Mouse (Mus musculus) frontal cortex, adult 2 months (tissue): ENCODE measurements at regions not wholly inside any gene's neighbourhood (a gene's known extent, or its start where the extent isn't known, plus 50 kb on each side); places are given as distances from the start of the nearest gene placed in this dataset.

Source experiments
- DNase-seq, 2 experiments: peaks; one replicate each; pipeline ENCODE4 v3.0.0; 2022; ENCODE audit warnings: low spot score in 1 of 2; ENCODE audit errors: extremely low spot score in 1 of 2

- no peak for DNase-seq
Measured at GRCm38 (mm10) chr12:71427974-71428373, 118.3 kb downstream of the Dact1 start.

GRCm38 (mm10) chr12:71429561-71430200, 120.0 kb downstream of the Dact1 start:
- no peak for DNase-seq

GRCm38 (mm10) chr12:71430331-71430730, 120.6 kb downstream of the Dact1 start:
- no peak for DNase-seq

GRCm38 (mm10) chr12:71431116-71431515, 121.4 kb downstream of the Dact1 start:
- DNase-seq, result no peak

- DNase-seq, result no peak
Measured at GRCm38 (mm10) chr12:71433549-71434200, 124.0 kb downstream of the Dact1 start.

GRCm38 (mm10) chr12:71438254-71438653, 128.6 kb downstream of the Dact1 start:
- no peak for DNase-seq

DNA sequence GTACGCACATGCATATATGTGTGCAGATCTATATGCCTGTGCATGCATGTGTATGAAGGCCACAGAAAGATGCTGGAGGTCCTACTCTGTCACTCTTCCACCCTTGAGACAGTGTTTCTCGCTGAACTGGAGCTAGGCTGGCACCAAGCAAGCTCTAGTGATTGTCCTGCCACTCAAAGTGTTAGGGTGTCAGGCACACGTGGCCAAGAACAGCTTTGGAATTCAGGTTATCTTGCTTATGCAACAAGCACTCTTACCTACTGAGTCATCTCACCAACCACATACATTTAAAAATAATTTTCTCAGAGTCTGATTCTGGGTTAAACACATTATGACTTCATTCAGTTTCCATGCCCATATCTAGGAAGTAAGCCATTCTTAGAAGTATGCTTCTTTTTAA, 131.2 kb downstream of the Dact1 start:
- DNase-seq, result peak in 1 of 2 experiments; percentile 34

DNA sequence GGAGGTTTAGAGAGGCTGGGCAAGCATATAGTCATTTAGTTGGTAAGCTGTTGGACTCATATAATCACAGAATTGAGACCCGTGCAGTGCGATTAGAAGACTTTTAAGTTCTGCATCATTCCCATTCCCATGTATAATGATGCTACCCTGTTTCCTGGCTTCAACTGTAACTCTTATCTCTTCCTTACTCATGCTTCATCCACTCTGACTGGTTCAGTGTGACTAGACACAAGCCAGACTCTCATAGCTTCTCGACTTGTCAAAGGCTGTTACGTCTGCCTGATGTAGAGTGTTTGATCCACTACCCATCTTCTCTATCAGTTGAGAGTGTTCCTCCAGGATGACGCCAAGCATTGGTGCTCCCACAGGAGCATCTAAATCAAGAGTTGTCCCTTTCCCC, 131.6 kb downstream of the Dact1 start:
- DNase-seq, result no peak

DNA sequence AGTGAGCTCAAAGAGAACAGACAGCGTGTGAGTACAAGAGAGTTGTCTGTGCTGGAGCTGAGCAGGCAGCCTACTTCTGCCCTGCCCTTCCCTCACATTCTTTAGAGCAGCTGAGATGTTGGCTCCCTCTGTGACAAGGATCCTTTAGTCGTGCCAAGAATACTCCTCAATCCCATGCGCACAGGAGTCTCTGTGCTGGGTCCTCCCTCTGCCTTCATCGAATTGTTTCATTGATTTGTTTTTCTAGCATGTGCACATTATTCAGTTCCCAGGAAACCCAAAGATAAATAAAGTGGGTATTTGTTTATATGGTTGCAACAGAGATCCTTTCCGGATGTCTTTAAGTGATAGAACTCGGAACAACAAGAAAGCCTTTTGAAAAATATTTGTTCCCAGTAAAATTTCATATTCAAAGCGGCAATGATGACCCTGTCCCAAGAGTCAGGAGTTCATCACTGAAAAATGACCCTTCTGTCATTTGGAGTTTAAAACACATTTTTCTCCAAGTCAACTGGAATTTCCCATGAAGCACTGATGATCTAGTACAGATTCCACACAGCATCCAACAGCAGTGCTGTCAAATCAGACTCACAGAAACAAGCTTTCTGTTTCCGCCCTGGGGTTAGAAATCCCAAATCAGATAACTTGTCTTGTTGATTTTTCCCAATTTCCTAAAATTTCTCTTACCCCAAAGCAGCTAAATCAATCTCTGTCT, 136.7 kb downstream of the Dact1 start:
- no peak for DNase-seq

DNA sequence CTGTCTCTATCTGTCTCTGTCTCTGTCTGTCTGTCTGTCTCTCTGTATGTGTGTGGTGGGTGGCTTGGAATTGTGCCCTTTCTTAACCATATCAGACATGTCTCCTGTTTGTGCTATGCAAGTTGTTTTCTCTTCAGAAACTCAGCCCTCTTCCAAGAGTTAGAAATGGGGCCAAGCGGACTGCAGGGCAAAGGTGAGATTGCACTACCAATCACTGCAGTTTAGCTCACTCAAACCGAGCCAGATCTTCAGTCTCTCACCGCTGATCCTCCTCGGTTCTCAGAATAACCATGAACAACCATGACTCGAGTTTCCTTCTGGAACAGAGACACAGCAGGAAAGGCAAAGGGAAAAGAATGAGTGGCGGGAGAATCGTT, 137.2 kb downstream of the Dact1 start:
- DNase-seq, result no peak

DNA sequence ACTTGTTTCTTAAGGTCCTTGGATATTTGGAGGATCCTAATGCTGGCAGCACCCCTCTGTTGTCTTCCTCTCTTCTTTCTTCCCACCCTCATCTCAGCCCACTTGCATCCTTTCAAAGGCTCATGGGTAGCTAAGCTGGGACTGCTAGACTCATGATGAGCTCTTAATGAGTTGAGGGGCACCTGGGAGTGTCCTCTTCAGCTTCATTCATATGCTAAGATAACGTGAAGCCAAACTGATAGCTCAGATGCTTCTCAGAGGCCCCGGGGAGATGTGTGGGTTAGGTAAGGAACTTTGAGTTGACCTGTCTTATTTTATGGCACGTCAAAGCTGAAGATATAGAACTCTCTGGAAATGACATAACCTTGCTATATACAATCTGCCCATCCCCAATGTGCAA, 139.3 kb downstream of the Dact1 start:
- no peak for DNase-seq

GRCm38 (mm10) chr12:71450128-71450527, 140.4 kb downstream of the Dact1 start:
- DNase-seq, result peak in 1 of 2 experiments; percentile 13

GRCm38 (mm10) chr12:71450680-71451463, 141.2 kb downstream of the Dact1 start:
- no peak for DNase-seq

GRCm38 (mm10) chr12:71456900-71457299, 147.2 kb downstream of the Dact1 start:
- DNase-seq, result no peak

DNA sequence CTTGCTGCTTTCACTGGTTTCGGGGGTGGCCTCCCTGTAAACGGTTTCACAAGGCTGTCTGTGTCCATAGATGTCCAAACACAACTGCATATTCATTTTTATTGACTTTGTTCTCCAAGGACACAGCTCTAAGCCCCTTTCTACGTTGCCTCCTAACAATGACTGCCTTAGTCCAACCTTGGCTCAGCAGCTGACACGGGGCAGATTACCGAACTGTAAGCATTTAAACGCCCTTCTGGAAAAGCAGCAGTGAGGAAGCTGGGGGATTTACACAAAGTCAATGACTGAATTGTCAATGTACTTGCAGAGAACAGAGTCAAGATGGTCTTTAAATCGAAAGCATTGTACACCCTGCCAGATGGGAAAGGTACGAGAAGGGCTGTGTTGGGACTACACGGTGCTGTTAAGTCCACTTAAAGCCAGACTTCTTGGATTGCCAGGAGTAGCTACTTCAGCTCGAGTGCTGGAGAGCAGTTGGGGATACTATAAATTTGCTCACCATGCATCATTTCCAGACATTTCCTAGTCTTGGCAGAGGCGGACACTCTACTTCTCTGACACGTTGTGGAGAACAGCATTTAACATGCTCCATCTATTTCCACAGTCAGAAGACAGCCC, 149.0 kb downstream of the Dact1 start:
- DNase-seq, result no peak

DNA sequence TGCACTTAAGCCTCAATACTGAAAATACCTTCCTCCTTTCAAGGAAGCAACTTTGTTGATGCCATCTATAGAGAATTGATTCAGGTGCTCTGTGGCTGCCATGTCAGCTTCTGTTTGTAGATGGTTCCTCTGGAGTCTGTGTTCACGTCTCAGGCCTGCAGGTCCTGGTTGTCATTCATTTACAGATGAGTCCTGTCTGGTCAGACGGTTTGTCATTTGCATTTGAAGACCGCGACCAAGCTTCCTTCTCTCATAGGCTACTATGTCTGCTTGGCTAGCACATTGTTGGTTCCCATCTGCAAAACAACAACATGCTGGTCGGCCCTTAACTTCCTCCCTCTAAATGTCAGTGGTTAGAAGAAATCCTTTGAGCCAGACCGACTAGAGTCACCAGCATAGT, 151.0 kb downstream of the Dact1 start:
- DNase-seq, result no peak

DNA sequence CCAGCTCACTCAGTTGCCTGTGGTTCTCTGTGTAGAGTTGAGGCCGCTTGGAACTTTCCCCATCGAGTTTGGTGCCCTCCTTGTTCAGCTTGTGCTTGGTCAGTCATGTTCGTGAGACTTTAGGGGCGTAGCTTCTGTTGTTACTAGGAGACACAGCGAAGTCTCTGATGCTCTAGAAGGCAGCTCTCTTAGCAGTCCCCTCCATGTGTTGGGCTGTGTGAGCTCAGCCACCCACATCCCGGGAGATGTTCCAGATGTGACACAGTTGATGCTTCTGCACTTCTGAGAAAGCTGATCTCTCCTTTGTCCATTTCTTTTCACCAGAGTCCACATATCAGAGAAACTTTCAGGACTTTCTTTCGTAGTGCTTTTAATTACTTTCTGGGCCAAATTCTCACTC, 158.1 kb downstream of the Dact1 start:
- DNase-seq, result no peak

DNA sequence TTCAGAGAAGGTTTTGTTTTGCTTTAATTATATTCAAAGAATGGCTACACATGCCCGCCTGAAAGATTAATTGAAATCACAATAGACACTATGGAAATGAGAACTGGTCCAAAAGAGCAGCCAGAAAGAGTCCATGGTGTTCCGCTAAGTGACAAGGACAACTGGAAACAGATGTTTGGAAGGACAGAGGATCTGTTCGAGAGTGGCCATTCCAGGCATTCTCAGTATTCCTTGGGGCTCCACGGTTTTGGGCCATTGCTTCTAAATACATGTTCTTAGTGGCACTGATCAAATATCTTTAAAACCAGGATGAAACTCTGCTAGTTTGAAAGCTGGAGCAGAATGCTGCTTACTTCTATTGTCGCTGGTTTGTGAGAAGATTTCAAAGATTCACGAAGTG, 158.6 kb downstream of the Dact1 start:
- no peak for DNase-seq

DNA sequence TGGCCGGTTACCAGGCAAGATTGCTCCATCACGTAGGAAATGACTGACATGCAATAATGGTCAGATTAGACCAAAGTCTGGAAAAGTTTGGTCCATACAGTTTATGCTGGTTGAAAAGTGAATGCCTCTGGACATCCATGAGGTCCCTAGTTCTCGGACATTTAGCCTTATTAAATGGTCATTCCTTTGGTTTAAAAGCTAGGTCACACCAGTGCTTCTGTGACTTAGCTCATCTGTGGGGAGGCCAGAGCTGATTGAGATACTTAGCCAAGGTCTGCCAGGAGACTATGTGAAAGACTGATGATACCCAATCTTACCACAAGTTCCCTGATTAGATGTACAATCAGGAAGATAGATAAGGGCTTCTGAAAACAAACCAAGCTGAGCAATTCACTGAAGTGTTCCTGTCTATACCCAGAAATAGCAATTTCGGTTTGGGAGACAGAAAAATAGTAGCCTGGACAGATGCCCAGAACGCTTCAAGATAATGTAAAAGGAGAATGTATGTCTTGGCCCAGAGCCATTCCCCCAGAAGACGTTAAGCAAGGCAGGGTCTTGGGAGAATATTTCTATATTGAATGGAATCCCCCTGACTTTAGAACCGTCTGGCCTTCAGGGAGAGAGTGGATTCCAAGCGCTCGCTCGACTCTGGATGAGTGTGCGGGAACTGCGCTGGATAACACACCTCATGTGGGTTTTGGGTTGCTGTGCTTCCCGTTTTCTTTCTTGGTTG, 161.5 kb downstream of the Dact1 start:
- no peak for DNase-seq

- DNase-seq, result no peak
Measured at GRCm38 (mm10) chr12:71471720-71472119, 162.0 kb downstream of the Dact1 start.
